Mouse (Mus musculus) adrenal gland, adult 2 months (tissue): ENCODE results near the gene Il10rb. TPM values are rescaled to one million over a fixed set of nuclear protein-coding genes. Genes with fewer than 3 reads are reported as not detected.

Source experiments
- DNase-seq: peaks from one replicate; pipeline ENCODE4 v3.0.0; 2021
- polyA plus RNA-seq: library from polyadenylated mRNA; depleted of rRNA; stranded (reverse); fragments of >200 nt; gene quantifications from 2 replicates; pipeline ENCODE4 v1.2.3, GENCODE M21; 2012
- total RNA-seq, 2 experiments: library from RNA; stranded (reverse); gene quantifications; 2 replicates each; pipeline ENCODE4 v1.2.3; 2021

Il10rb gene
- total and polyA plus RNA-seq, 3 experiments: 107 to 258 (median 255) TPM

DNA sequence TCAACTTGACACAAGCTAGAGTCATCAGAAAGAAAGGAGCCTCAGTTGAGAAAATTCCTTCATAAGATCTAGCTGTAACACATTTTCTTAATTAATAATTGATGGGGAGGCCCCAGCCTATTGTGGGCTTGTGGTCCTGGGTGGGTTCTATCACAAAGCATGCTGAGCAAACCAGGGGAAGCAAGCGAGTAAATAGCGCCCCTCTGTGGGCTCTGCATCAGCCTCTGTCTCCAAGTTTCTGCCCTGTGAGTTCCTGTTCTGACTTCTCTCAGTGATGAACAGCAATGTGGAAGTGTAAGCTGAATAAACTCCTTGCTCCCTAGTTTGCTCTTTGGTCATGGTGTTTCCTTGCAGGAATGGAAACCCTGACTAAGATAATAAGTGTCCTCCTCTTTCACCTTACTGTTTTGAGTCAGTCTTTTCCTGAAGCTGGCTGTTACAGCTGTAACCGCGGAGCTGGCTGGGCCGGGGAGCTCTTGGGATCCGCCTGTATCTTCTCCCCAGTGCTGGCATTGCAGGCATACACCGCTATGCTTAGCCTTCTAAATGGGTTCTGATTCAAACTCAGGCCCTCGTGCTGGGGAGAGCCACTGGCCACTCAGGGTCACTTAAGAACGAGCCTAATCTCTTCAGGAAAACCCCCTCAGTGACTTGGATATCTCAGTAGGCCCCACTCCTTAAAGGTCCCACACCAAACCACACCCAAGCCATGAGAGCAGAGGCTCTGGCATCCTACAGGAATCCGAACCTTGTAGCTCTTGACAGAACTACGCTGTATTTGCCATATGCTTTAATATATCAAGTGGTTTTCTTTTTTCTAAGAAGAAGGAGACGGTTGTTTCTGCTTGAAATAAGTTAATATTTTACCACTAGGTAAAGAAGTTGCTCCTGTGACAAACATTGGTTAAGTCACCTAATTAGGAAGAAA lies 44.4 kb downstream of the Il10rb start:
- DNase-seq: no peak

- DNase-seq: no peak
These were observed 46.0 kb downstream of the Il10rb start for GRCm38 (mm10) chr16:91451949-91452348.

DNA sequence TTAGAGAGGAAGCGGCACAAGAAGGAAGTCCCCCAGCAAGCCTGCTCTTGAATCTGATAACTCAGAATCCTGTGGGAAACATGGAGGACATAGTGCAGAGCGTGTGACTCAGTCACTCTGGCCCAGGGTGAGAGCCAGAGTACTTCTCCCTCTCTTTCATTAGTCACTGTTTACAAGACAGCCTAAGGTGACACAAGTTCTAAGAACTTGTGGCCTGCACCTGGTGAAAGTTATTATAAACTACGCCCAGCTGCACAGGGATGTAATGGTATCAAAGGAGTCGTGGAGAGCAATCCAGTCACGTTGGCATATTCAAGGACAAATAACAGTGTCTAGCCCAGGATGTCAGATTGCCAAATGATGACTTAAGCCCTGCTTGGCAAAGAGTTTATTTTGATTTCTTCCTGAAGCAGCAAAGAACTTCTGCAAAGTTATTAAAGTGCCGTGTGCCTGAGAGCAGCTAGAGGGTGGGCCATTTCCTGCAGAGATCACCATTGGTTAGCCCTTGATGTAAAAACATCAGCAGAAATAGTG lies 46.5 kb downstream of the Il10rb start:
- peak; percentile 82 for DNase-seq

DNA sequence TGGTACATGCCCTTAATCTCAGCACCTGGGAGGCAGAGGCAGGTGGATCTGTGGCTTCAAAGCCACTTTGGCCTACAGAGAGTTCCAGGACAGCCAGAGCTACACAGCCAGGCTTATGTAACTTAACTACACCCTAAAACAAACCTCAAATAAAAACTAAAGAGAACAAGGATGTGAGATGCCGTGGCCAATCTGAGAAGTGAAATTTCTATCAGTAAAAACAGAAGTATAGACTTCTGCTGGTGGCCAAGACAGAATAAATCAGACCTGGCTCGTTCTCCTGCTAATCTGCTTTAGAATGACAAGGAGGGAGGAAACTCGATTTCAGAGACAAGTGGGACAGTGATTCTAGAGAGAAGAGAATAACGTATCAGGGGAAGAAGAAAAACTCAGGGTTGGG lies 49.9 kb downstream of the Il10rb start:
- no peak for DNase-seq

GRCm38 (mm10) chr16:91458301-91458746 lies 52.4 kb downstream of the Il10rb start:
- DNase-seq: no peak

DNA sequence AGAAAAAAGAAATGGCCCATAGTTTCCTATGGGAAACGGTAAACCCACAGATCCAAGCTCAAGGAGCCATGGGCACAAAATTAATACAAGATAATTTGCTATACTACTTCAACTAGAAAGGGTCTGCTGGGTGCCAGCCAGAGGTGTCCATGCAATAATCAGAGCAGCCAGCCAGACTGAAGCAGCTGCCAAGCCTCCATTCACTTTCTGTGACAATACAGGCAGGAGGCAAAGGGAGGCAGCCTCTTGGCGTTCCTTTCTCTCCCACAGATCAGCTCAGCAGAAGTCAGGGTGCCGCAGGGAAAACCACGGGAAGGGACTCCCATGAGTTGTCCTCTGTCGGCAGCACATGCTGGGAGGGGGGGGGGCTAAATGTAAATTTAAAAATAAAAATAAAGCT lies 53.0 kb downstream of the Il10rb start:
- DNase-seq: peak; percentile 51

DNA sequence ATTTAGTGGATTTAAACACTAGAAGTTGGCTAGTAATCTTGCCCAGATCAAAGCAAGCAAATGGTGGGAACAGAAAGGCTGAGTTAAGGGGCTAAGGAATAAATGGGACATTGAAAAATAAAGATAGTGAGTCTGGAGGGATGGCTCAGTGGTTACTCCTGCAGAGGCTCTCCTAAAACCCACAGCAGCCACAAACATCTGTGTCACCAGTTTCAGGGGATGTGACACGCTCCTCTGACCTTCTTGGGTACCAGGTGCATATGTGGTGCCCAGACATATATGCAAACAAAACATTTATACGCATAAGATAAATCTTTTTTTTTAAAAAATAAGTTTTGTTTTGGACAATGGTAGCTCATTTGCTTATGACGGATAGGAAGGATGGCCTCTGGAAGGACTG lies 53.4 kb downstream of the Il10rb start:
- no peak for DNase-seq

DNA sequence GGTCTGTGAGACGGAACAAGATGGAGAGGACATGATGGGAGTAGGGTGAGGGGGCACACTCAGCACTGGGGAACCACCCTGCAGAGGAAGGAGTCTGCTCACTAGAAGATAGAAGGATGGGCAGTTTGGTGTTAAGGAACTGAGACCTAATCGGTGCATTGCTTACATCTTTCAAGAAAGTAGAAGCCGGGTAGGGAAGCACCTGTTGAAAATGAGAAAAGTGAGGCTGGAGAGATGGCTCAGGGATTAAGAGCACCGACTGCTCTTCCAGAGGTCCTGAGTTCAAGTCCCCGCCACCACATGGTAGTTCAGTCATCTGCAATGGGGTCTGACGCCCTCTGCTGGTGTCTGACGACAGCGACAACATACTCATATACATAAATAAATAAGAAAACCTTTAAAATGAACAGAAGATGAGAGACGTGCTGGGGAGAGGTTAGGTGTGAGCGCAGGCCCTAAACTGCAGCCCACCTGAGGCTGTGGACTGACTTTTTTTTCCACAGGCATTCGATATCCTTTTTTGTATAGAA lies 53.9 kb downstream of the Il10rb start:
- no peak for DNase-seq

DNA sequence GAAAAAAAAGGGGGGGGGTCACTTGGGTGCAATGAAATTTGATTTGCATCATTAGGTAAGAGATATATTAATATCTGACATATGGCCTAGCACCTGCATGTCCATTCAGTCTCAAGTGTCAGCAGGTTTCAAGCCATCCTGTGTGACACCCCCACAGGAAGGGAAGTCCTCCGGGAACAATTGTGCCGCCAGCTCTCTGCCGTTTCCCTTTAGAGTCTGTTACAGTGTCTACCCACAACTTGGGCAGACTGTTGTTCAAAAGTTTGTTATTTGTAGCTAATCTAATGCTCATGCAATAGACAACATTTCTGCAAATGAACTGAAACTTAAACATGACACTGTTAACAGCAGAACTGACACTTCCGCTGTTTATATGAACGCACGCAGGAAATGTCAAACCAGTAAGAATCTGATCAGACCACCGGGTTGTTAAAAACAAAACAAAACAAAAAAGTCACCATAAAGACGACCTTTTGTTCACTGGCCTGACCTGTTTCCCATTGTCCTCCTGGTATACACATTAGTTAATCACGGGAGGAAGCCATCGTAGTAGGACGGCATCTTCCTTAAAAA lies 55.2 kb downstream of the Il10rb start:
- no peak for DNase-seq

- no peak for DNase-seq
These were observed 55.8 kb downstream of the Il10rb start for GRCm38 (mm10) chr16:91461773-91462181.

DNA sequence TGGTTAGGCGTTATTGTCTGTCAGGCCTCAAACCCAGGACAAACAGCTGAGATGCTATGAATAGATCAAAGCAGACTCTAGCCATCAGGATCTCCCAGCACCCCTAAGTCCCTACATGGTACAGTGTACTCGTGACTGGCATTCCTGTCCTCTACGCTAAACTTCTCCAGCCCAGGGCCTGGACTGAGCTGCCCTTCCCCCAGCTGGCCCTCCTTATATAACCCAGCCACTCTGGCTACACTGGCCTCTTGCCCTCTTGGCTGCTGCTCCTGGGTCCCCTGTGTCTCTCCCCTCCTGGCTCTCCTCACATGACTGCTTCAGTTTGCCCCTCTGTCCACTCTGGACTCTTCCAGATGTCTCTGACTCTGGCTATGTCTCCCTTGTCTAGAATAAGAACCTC lies 56.7 kb downstream of the Il10rb start:
- peak; percentile 41 for DNase-seq

- no peak for DNase-seq
These were observed 57.4 kb downstream of the Il10rb start for GRCm38 (mm10) chr16:91463400-91463799.

DNA sequence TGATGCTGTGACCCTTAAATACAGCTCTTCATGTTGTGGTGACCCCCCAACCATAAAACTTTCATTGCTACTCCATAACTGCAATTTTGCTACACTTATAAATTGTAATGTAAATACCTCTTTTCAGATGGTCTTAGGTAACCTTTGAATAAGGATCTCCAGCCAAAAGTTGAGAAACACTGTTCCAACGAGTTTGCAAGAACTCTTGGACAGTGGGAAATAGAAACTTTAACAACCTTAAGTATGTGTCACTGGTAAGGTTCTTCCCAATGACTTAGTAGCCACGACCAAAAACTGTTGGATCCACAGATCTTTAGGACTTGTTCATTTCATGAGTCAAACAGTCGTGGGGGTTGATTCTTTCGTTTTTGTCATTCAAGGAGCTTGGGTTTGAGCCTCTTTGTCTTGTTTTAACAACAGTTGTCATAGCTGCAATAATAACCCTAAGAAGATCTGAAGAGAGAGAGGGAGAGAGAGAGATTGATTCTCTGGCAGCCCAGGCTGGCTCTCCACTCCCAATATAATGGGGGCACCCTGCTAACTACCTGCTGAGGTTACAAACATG lies 58.0 kb downstream of the Il10rb start:
- no peak for DNase-seq

GRCm38 (mm10) chr16:91464594-91465504 lies 58.9 kb downstream of the Il10rb start:
- DNase-seq: peak; percentile 94

- no peak for DNase-seq
These were observed 59.7 kb downstream of the Il10rb start for GRCm38 (mm10) chr16:91465505-91466240.

DNA sequence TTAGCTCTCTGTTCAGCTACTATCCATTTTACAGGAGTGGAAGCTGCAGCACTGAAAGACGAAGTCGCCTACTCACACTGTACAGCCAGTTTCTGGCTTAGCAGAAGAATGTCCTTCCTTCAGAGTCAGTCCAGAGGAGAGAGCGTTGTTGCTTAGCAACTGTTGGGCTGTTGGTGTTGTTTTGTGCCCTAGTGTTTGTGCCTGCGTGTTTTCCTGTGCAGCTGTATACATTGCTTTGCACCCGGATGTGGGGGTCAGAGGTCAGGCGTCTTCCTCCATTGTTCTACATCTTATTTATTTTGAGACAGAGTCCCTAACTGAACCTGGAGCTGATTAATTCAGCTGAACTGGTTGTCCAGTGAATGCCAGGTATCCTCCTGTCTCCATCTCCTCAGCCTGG lies 60.6 kb downstream of the Il10rb start:
- no peak for DNase-seq

DNA sequence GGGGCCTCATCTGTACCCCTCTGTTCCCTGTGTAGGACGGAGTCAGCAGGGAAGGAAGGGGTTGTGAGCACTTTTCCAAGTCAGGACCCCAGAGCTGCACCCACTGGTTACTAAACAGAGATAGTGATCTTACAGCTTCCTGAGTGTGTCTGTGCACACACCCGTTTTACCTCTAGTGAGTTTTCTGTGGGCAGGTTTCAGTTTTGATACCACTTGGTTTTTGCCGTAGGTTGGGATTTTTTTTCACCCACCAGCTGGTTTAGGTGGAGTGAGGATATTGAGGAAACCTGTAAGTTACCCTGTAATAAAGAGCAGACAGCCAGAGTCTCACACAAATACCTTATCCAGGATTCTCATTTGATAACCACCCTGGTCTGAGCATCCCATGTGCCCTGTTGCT lies 64.5 kb downstream of the Il10rb start:
- DNase-seq: no peak

- no peak for DNase-seq
These were observed 65.5 kb downstream of the Il10rb start for GRCm38 (mm10) chr16:91471481-91471880.
